Mouse (Mus musculus) embryonic facial prominence, embryonic 14.5 days (tissue): ENCODE results near the gene Abcb5. TPM values are rescaled to one million over a fixed set of nuclear protein-coding genes. Genes with fewer than 3 reads are reported as not detected.

ENCODE experiments used
- ATAC-seq: fragments of 200-750 bp; cut with Nextera tagmentation; 2 replicates; pipeline ENCODE4 v1.8.0; 2017; ENCODE audit warnings: low read depth, moderate number of reproducible peaks, moderate TSS enrichment
- DNase-seq: peaks from one replicate; pipeline ENCODE4 v3.0.0-alpha.2; 2015; ENCODE audit warnings: low spot score
- H3K27ac ChIP-seq: fragments of 300-500 bp; sonication (generic); replicated peaks from 2 replicates; pipeline ENCODE4 v1.5.1; 2014; ENCODE audit warnings: low read depth, mild to moderate bottlenecking, low read length, moderate library complexity
- H3K27me3 ChIP-seq: fragments of 300-500 bp; sonication (generic); replicated peaks from 2 replicates; pipeline ENCODE4 v1.6.1; 2014; ENCODE audit warnings: low read length; ENCODE audit not compliant: control insufficient read depth, insufficient read depth
- H3K36me3 ChIP-seq: fragments of 300-500 bp; sonication (generic); 2 replicates; pipeline ENCODE4 v1.6.1; 2014; ENCODE audit warnings: low read length, mixed read lengths; ENCODE audit not compliant: control insufficient read depth, insufficient read depth
- H3K4me1 ChIP-seq: fragments of 300-500 bp; sonication (generic); 2 replicates; pipeline ENCODE4 v1.6.1; 2014; ENCODE audit warnings: antibody characterized with exemption, low read length; ENCODE audit not compliant: control insufficient read depth, insufficient read depth
- H3K4me2 ChIP-seq: fragments of 300-500 bp; sonication (generic); 2 replicates; pipeline ENCODE4 v1.6.1; 2014; ENCODE audit warnings: low read depth, mild to moderate bottlenecking, low read length, moderate library complexity, mixed read lengths
- H3K4me3 ChIP-seq: fragments of 300-500 bp; sonication (generic); 2 replicates; pipeline ENCODE4 v1.5.1; 2014; ENCODE audit warnings: low read depth, mild to moderate bottlenecking, low read length
- H3K9ac ChIP-seq: fragments of 300-500 bp; sonication (generic); 2 replicates; pipeline ENCODE4 v1.6.1; 2014; ENCODE audit warnings: low read depth, mild to moderate bottlenecking, low read length, moderate library complexity, mixed read lengths
- H3K9me3 ChIP-seq: fragments of 300-500 bp; sonication (generic); 2 replicates; pipeline ENCODE4 v1.6.1; 2016; ENCODE audit warnings: low read length; ENCODE audit not compliant: control insufficient read depth
- WGBS: fragments of 180-500 bp; shearing (Covaris S2); extraction: QIAGEN DNeasy Blood & Tissue Kit; methylation state at CpG from one replicate; pipeline ENCODE4 v1.1.7; 2014; 5-methylcytosine and 5-hydroxymethylcytosine counted together
- polyA plus RNA-seq: library from polyadenylated mRNA; unstranded; fragments of >200 nt; fragmentation: Nextera tagmentation; extraction: Ambion mirVana; gene quantifications from 2 replicates; pipeline ENCODE4 v1.2.1, GENCODE M21; 2014

Abcb5 gene
- polyA plus RNA-seq, 1 experiment from 2014 or later: not detected

GRCm38 (mm10) chr12:118910360-118910759 is 55.9 kb downstream of the Abcb5 start:
- DNase-seq (no peak), ATAC-seq (no peak)
- H3K4me3 ChIP-seq: no peak overlapping the region
- no peak overlapping the region for H3K4me2 ChIP-seq
- no peaks in the 10 kb centered on the region for H3K36me3 ChIP-seq
- no peaks in the 10 kb centered on the region for H3K9me3 ChIP-seq
- H3K27ac ChIP-seq: no peak overlapping the region
- H3K4me1 ChIP-seq: no peaks in the 10 kb centered on the region
- 77% methylated on average over 2 of the region's 2 CpGs for WGBS
- H3K27me3 ChIP-seq: no peaks in the 10 kb centered on the region
- no peak overlapping the region for H3K9ac ChIP-seq

- ATAC-seq (no peak), DNase-seq (no peak)
- Histone ChIP-seq H3K36me3 (no peaks in the 10 kb centered on the region), H3K9ac (no peak overlapping the region), H3K27me3 (no peaks in the 10 kb centered on the region), H3K9me3 (no peaks in the 10 kb centered on the region), H3K4me2 (no peak overlapping the region), H3K4me1 (no peaks in the 10 kb centered on the region), H3K27ac (no peak overlapping the region), H3K4me3 (no peak overlapping the region)
- 71% methylated on average over 5 of the region's 5 CpGs for WGBS
These were observed 64.0 kb downstream of the Abcb5 start for GRCm38 (mm10) chr12:118902249-118902648.

- no peak overlapping the region for H3K27ac ChIP-seq
- H3K4me1 ChIP-seq: no peaks in the 10 kb centered on the region
- H3K27me3 ChIP-seq: no peaks in the 10 kb centered on the region
- H3K4me3 ChIP-seq: no peak overlapping the region
- 55% methylated on average over 2 of the region's 2 CpGs for WGBS
- H3K9ac ChIP-seq: no peak overlapping the region
- H3K9me3 ChIP-seq: no peaks in the 10 kb centered on the region
- H3K4me2 ChIP-seq: no peak overlapping the region
- H3K36me3 ChIP-seq: no peaks in the 10 kb centered on the region
- ATAC-seq (no peak), DNase-seq (no peak)
These were observed 78.3 kb downstream of the Abcb5 start for GRCm38 (mm10) chr12:118887964-118888363.

GRCm38 (mm10) chr12:118882790-118883189 is 83.4 kb downstream of the Abcb5 start:
- Histone ChIP-seq H3K27ac (no peak overlapping the region), H3K4me1 (no peaks in the 10 kb centered on the region), H3K27me3 (no peaks in the 10 kb centered on the region), H3K4me2 (no peak overlapping the region), H3K36me3 (no peaks in the 10 kb centered on the region), H3K4me3 (no peak overlapping the region), H3K9me3 (no peaks in the 10 kb centered on the region), H3K9ac (no peak overlapping the region)
- ATAC-seq (0 out of 2 replicates have a peak, but pooled peaks have one; percentile 44), DNase-seq (peak; percentile 44)

- DNase-seq: peak; percentile 42
- Histone ChIP-seq H3K9ac (no peak overlapping the region), H3K4me1 (no peaks in the 10 kb centered on the region), H3K4me3 (no peak overlapping the region), H3K36me3 (no peaks in the 10 kb centered on the region), H3K27ac (no peak overlapping the region), H3K4me2 (no peak overlapping the region), H3K27me3 (no peaks in the 10 kb centered on the region), H3K9me3 (no peaks in the 10 kb centered on the region)
- no peak for ATAC-seq
- WGBS: 66% methylated on average over 8 of the region's 8 CpGs
These were observed 93.5 kb downstream of the Abcb5 start for GRCm38 (mm10) chr12:118872673-118873072.

GRCm38 (mm10) chr12:118856151-118856550 is 110.1 kb downstream of the Abcb5 start:
- H3K36me3 ChIP-seq: no peaks in the 10 kb centered on the region
- H3K4me1 ChIP-seq: 0 out of 2 replicates have a peak, but pooled peaks cover 4% of the 10 kb centered on the region
- no peak overlapping the region for H3K4me2 ChIP-seq
- 3% methylated on average over 7 of the region's 7 CpGs for WGBS
- no peak for ATAC-seq
- H3K9me3 ChIP-seq: no peaks in the 10 kb centered on the region
- H3K27me3 ChIP-seq: peaks cover 67% of the 10 kb centered on the region
- no peak overlapping the region for H3K4me3 ChIP-seq
- H3K9ac ChIP-seq: no peak overlapping the region
- peak; percentile 35 for DNase-seq
- H3K27ac ChIP-seq: no peak overlapping the region

GRCm38 (mm10) chr12:118854831-118855453 is 111.3 kb downstream of the Abcb5 start:
- 0 out of 2 replicates have a peak, but pooled peaks cover 4% of the 10 kb centered on the region for H3K4me1 ChIP-seq
- ATAC-seq: peak; percentile 96
- WGBS: under 1% methylated on average over 33 of the region's 34 CpGs
- no peaks in the 10 kb centered on the region for H3K36me3 ChIP-seq
- H3K4me2 ChIP-seq: peak overlapping the region; percentile 75
- H3K27ac ChIP-seq: no peak overlapping the region
- peak; percentile 88 for DNase-seq
- peaks cover 77% of the 10 kb centered on the region for H3K27me3 ChIP-seq
- H3K9me3 ChIP-seq: no peaks in the 10 kb centered on the region
- H3K4me3 ChIP-seq: peak overlapping the region; percentile 44
- H3K9ac ChIP-seq: peak overlapping the region; percentile 47

GRCm38 (mm10) chr12:118854401-118854800 is 111.8 kb downstream of the Abcb5 start:
- no peak overlapping the region for H3K27ac ChIP-seq
- H3K4me2 ChIP-seq: peak overlapping the region; percentile 75
- H3K4me3 ChIP-seq: peak overlapping the region; percentile 44
- H3K36me3 ChIP-seq: no peaks in the 10 kb centered on the region
- ATAC-seq (no peak), DNase-seq (no peak)
- H3K27me3 ChIP-seq: peaks cover 80% of the 10 kb centered on the region
- no peaks in the 10 kb centered on the region for H3K9me3 ChIP-seq
- 2% methylated on average over 10 of the region's 10 CpGs for WGBS
- H3K4me1 ChIP-seq: 0 out of 2 replicates have a peak, but pooled peaks cover 4% of the 10 kb centered on the region
- H3K9ac ChIP-seq: peak overlapping the region; percentile 47

GRCm38 (mm10) chr12:118853331-118853730 is 112.9 kb downstream of the Abcb5 start:
- ATAC-seq (no peak), DNase-seq (no peak)
- H3K4me3 ChIP-seq: no peak overlapping the region
- H3K4me1 ChIP-seq: 0 out of 2 replicates have a peak, but pooled peaks cover 4% of the 10 kb centered on the region
- H3K9ac ChIP-seq: no peak overlapping the region
- H3K36me3 ChIP-seq: no peaks in the 10 kb centered on the region
- H3K27me3 ChIP-seq: peaks cover 88% of the 10 kb centered on the region
- no peaks in the 10 kb centered on the region for H3K9me3 ChIP-seq
- peak overlapping the region; percentile 19; the same call in 1 of the 2 replicates for H3K4me2 ChIP-seq
- 8% methylated on average over 3 of the region's 3 CpGs for WGBS
- no peak overlapping the region for H3K27ac ChIP-seq
